Mouse (Mus musculus) testis, adult 2 months (tissue): ENCODE data around the gene Prl7c1.
"Not testable (repeated sequence)": the region's sequence is repeated elsewhere in the genome, so short reads cannot be mapped to it uniquely, and the experiment has no call there.

Experiments used
- CTCF ChIP-seq: fragments of 200-500 bp; IDR thresholded peaks from 2 replicates; pipeline ENCODE4 v1.5.1; 2012; ENCODE audit warnings: low read depth, mild to moderate bottlenecking, inconsistent platforms, low read length, moderate library complexity; ENCODE audit not compliant: control insufficient read depth, insufficient read depth, insufficient replicate concordance
- POLR2A ChIP-seq: fragments of 200-500 bp; IDR thresholded peaks from 2 replicates; pipeline ENCODE4 v1.6.1; 2012; ENCODE audit warnings: low read depth, mild to moderate bottlenecking, inconsistent platforms, low read length, moderate library complexity; ENCODE audit not compliant: control insufficient read depth

DNA sequence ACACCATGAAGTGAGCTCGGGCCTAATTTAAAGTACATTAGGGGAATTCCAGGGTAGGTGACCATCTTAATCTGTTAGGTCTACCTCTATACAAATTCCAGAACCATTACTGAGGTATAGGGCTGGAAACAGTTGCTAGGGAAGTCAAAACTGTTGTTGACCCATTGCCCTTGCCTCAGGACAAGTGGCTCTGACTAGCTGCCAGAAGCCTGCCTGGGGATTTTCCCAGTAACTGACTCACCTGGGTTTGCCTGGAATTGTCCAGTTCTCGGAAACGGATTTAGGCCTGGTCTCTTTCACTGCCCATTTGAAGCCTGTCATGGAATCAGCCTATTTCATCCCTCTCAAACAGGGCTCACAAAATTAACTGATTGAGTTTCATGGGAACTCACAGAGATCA, 55.5 kb downstream of the Prl7c1 start:
- not testable (repeated sequence) for TF ChIP-seq POLR2A, CTCF
